In the genomic region with DNA sequence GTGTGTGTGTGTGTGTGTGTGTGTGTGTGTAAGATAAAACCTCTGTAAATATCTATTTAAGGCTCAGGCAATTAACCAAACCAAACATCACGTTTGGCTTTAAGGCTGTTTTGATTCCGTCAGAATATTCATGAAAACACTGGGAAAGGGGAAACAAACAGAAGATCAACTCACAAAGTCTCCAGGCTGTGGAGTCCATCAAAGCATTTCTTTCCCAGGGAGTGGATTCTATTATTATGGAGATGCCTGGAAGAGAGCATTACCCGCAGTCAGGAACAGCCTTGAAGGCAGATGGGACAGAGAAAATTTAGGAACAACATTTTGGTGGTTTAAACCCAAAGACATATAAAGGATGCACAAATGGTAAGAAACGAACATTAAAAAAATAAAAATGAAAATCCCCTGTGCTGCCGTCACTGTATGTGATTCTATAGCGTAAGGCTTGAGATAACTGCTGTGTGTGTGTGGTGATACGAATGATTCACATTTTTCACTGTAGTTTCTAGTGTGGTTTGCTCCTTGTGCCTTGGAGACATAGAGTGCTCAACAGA, we compare ENCODE assay signal across 18 mouse cellular contexts.
"Had no signal": no experiment of that assay in that cellular context is flagged by ENCODE, and none has a peak within 500 bp of the region (broad histone marks: within the 10 kb centered on the region; RNA-seq: fewer than 3 reads in every experiment).

No protein-coding gene starts in this region.

- H3K27me3 ChIP-seq: kidney, embryonic 15.5 days; liver, embryonic 13.5 days had no signal

- ATAC-seq: lung, postnatal 0 days had no signal

- H3K9ac ChIP-seq: kidney, embryonic 15.5 days; liver, embryonic 13.5 days; lung, embryonic 14.5 days had no signal

- H3K4me3 ChIP-seq: kidney, embryonic 15.5 days; left cerebral cortex, adult 2 months; liver, embryonic 13.5 days had no signal

- H3K36me3 ChIP-seq: kidney, embryonic 15.5 days; liver, embryonic 13.5 days had no signal

- DNase-seq: kidney, adult 11 months; kidney, adult 8-10 months; kidney, postnatal 10 days; kidney, postnatal 36 days; layer of hippocampus, postnatal 36 days; liver, embryonic 13.5 days; lung, embryonic 14.5 days; right cerebral cortex, adult 18-20 months; right cerebral cortex, postnatal 14 days; right cerebral cortex, postnatal 4 days; thymus, adult 2 months; thymus, postnatal 14 days; thymus, postnatal 4 days had no signal

- H3K4me2 ChIP-seq: kidney, embryonic 15.5 days; liver, embryonic 13.5 days; lung, embryonic 14.5 days had no signal

- H3K9me3 ChIP-seq: kidney, embryonic 15.5 days; liver, embryonic 13.5 days had no signal

- H3K4me1 ChIP-seq: liver, embryonic 13.5 days had no signal

- H3K27ac ChIP-seq: kidney, embryonic 15.5 days; left cerebral cortex, adult 2 months; liver, embryonic 13.5 days; macrophage; stomach, postnatal 0 days had no signal
